Mouse (Mus musculus) olfactory bulb, adult 2 months (tissue): ENCODE measurements around the gene Sf3b4. TPM values are rescaled to one million over a fixed set of nuclear protein-coding genes. Genes with fewer than 3 reads are reported as not detected.

ENCODE experiments used
- H3K27ac ChIP-seq: fragments of 200-500 bp; 2 replicates; pipeline ENCODE4 v1.5.1; 2012; ENCODE audit warnings: low read depth, low read length; ENCODE audit not compliant: insufficient read depth
- H3K4me1 ChIP-seq: fragments of 200-500 bp; 2 replicates; pipeline ENCODE4 v1.6.1; 2012; ENCODE audit warnings: low read length; ENCODE audit not compliant: control insufficient read depth, insufficient read depth
- H3K4me3 ChIP-seq: fragments of 200-500 bp; 2 replicates; pipeline ENCODE4 v1.5.1; 2012; ENCODE audit warnings: mild to moderate bottlenecking, low read depth, low read length, moderate library complexity; ENCODE audit not compliant: insufficient read depth
- CTCF ChIP-seq: fragments of 200-500 bp; IDR thresholded peaks from 2 replicates; pipeline ENCODE4 v1.5.1; 2012; ENCODE audit warnings: low read depth, mild to moderate bottlenecking, low read length, moderate library complexity; ENCODE audit not compliant: insufficient read depth
- POLR2A ChIP-seq: fragments of 200-500 bp; IDR thresholded peaks from 2 replicates; pipeline ENCODE4 v1.6.1; 2012; ENCODE audit warnings: mild to moderate bottlenecking, low read depth, low read length, moderate library complexity; ENCODE audit not compliant: insufficient read depth
- WGBS: fragments of 180-500 bp; shearing (Covaris S2); methylation state at CpG from one replicate; pipeline ENCODE4 v1.1.7; 2018; 5-methylcytosine and 5-hydroxymethylcytosine counted together
- polyA plus RNA-seq: library from polyadenylated mRNA; stranded (reverse); fragments of >200 nt; gene quantifications from 2 replicates; pipeline ENCODE4 v1.2.4, GENCODE M21; 2012; ENCODE audit warnings: low replicate concordance; ENCODE audit not compliant: missing spikeins, insufficient read depth, insufficient read length

Sf3b4 gene
- polyA plus RNA-seq, 1 experiment, result not detected

- 90% methylated on average over 8 of the region's 8 CpGs for WGBS
- Histone ChIP-seq H3K4me3 (no peak overlapping the region), H3K4me1 (peaks cover 18% of the 10 kb centered on the region), H3K27ac (no peak overlapping the region)
- TF ChIP-seq POLR2A, result 0 out of 2 replicates have a peak, but pooled peaks have one; percentile 15
- no peak for TF ChIP-seq CTCF
Measured at GRCm38 (mm10) chr3:96155501-96155900, 16.6 kb upstream of the Sf3b4 start.

GRCm38 (mm10) chr3:96159820-96160219, 12.3 kb upstream of the Sf3b4 start:
- Histone ChIP-seq H3K4me1 (peaks cover 19% of the 10 kb centered on the region), H3K27ac (peak overlapping the region; percentile 98), H3K4me3 (no peak overlapping the region)
- WGBS, result 57% methylated on average over 4 of the region's 4 CpGs
- TF ChIP-seq POLR2A (no peak), CTCF (no peak)

- Histone ChIP-seq H3K27ac (peak overlapping the region; percentile 98), H3K4me3 (no peak overlapping the region), H3K4me1 (peaks cover 18% of the 10 kb centered on the region)
- TF ChIP-seq POLR2A (no peak), CTCF (no peak)
- WGBS, result 13% methylated on average over 4 of the region's 4 CpGs
Measured at GRCm38 (mm10) chr3:96160222-96160802, 11.8 kb upstream of the Sf3b4 start.

- peak overlapping the region; percentile 47 for H3K4me3 ChIP-seq
- TF ChIP-seq POLR2A (no peak), CTCF (no peak)
- peaks cover 18% of the 10 kb centered on the region for H3K4me1 ChIP-seq
- WGBS, result 3% methylated on average over 12 of the region's 12 CpGs
- peak overlapping the region; percentile 98 for H3K27ac ChIP-seq
Measured at GRCm38 (mm10) chr3:96160803-96161516, 11.2 kb upstream of the Sf3b4 start.

- peak within 1 kb of the TSS; percentile 98 for H3K27ac ChIP-seq
- TF ChIP-seq CTCF (no peak), POLR2A (0 out of 2 replicates have a peak, but pooled peaks have one; percentile 16)
- H3K4me3 ChIP-seq, result peak within 1 kb of the TSS; percentile 62
- WGBS, result 3% methylated on average over 16 of the region's 16 CpGs
- H3K4me1 ChIP-seq, result peaks cover 18% of the 10 kb centered on the region
Measured at GRCm38 (mm10) chr3:96161869-96162840, 10.0 kb upstream of the Sf3b4 start, which contains the start of gene Mtmr11. Mtmr11 (plus strand) TSS chr3:96162004.

GRCm38 (mm10) chr3:96163040-96163439, 9.1 kb upstream of the Sf3b4 start:
- Histone ChIP-seq H3K4me1 (peaks cover 18% of the 10 kb centered on the region), H3K4me3 (no peak overlapping the region), H3K27ac (no peak overlapping the region)
- 91% methylated on average over 6 of the region's 6 CpGs for WGBS
- TF ChIP-seq POLR2A, result no peak
- TF ChIP-seq CTCF, result no peak

GRCm38 (mm10) chr3:96168466-96169158, 3.5 kb upstream of the Sf3b4 start:
- no peak overlapping the region for H3K27ac ChIP-seq
- 52% methylated on average over 12 of the region's 12 CpGs for WGBS

GRCm38 (mm10) chr3:96170276-96170675, 1.9 kb upstream of the Sf3b4 start:
- WGBS, result 86% methylated on average over 4 of the region's 4 CpGs
- Histone ChIP-seq H3K4me1 (peaks cover 29% of the 10 kb centered on the region), H3K4me3 (no peak overlapping the region), H3K27ac (peak overlapping the region; percentile 31; the same call in 1 of the 2 replicates)
- TF ChIP-seq CTCF (no peak), POLR2A (no peak)

More at GRCm38 (mm10) chr3:96168466-96169158, 3.5 kb upstream of the Sf3b4 start:
- Histone ChIP-seq H3K4me3 (no peak overlapping the region), H3K4me1 (peaks cover 27% of the 10 kb centered on the region)
- TF ChIP-seq CTCF, result no peak
- TF ChIP-seq POLR2A, result no peak
